Mouse (Mus musculus) B cell, adult 2 months (primary cell): ENCODE measurements at regions not wholly inside any gene's neighbourhood (a gene's known extent, or its start where the extent isn't known, plus 50 kb on each side); places are given as distances from the start of the nearest gene placed in this dataset.
"Not testable (repeated sequence)": the region's sequence is repeated elsewhere in the genome, so short reads cannot be mapped to it uniquely, and the experiment has no call there.

Source experiments
- DNase-seq, 2 experiments: peaks; one replicate each; pipeline ENCODE4 v3.0.0; 2022

GRCm38 (mm10) chr16:29927276-29927675, 136.9 kb upstream of the Hes1 start:
- not testable (repeated sequence) for DNase-seq

GRCm38 (mm10) chr16:29928291-29928690, 135.9 kb upstream of the Hes1 start:
- DNase-seq: no peak

- no peak for DNase-seq
Observed at GRCm38 (mm10) chr16:29931746-29932351, 132.3 kb upstream of the Hes1 start.

DNA sequence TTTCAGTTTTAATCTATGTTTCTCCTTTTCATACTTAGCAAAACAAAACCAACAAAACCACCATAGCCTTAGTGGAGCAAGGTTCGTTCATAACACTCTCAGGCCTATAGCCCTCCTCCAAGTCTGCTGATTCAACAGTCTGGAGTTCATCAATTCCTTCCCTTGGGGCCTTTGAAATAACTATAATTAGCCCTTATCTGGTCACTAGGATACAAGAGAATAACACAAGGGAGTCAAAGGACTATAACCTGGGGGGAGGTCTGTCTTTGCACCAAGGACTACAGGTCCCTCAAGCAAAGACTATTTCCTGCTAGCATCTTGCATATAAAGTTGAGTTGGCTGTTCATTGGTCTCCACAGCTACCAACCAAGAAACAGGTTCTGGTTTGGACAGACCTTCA, 129.5 kb upstream of the Hes1 start:
- no peak for DNase-seq

- no peak for DNase-seq
Observed at GRCm38 (mm10) chr16:29938700-29939099, 125.5 kb upstream of the Hes1 start.

- DNase-seq: no peak
Observed at GRCm38 (mm10) chr16:29939331-29939850, 124.8 kb upstream of the Hes1 start.

DNA sequence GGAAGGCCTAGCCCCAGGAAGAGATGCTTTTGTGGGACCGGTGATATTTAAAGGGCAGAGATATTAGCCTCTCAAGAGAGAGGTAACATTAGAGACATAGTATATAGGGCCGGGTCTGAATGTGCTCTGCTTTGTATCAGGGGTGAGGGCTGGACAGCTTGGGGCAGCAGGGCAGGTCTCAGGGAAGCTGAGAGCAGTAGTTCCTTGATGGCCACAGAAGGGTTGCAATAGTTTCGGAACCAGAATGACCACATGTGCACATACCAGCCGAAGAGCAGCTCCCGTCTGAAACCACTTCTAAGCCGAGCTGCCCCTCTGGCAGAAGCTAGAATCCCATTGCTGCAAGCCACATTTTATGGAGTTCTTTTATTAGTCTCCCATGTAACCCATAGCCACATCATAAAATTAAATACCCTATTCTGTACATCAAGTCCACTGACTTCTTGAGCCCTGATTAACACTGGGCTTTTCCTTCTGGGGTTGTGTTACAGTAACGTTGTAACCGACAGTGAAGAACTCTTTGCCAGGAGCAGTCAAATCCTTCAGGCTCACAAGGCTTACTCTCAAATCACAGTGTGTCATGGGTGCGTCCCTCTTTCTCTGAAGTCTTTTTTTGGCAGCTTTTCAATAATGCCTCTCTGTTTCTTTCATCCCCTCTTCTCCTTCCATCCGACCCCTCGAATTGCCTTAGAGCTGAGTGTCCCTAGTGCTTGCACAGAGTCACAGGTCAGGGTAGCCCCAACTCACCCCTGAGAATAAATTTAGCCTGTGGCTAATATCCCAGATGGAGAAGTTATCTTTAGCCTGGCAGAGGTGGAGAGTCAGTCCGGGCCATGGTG, 124.1 kb upstream of the Hes1 start:
- DNase-seq: no peak

DNA sequence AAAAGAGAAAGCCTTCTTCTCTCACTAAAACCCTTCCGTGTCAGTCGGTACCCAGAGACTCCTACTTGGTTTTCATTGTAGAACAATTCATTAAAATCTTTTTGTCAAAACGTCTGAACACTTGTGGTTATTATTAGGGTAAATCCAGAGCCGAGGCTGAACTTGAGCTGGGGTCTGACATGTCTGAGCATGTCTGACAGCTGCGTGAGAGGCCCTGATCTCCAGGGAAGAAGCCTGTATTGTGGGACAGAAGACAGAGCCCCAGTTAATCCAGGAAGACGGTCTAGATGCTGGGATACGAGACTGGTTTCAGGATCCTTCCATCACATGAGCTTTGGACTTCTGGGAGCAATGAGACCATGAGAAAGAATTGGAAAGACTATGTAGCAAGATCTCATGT, 122.1 kb upstream of the Hes1 start:
- DNase-seq: no peak

DNA sequence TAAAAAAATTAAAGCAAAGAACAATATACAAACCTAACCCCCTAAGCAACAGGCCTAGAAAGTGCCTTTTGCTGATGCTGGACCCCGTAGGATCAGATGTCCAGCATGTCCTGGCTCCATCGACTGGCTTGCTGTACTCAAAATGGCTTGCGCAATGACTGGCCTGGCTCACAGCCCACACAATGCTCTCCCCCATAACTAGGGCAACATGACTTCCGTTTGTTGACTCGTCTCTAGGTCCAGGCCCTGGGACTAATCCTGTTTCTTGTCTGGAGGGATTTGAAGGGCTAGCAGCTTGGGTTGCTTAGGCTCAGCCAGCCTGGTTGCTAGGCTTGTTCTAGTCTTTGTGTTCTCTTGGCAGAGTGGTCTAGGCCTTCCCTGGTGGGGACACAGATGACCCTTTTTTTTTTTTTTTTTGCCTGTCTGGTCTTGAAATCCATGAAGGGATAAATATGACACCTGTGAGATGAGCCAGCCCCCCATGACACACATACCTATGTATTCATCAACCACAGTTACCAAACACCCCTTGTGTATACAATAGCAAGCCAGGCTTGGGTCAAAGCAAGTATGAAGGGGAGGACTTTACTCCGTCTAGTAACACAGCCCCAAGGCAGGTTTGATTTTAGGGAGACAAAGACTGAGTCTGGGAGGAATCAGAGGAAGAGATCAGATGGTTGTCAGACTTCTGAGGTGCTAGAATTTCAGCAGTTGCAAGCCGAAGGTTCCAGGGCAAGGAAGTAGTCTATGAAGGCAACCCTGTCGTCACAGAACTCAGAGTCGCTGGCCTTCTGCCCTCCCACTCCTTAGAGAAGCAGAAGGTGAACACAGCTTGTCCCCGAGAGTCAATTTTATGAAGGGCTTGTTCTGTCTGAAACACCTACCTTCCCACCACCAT, 120.0 kb upstream of the Hes1 start:
- DNase-seq: no peak

DNA sequence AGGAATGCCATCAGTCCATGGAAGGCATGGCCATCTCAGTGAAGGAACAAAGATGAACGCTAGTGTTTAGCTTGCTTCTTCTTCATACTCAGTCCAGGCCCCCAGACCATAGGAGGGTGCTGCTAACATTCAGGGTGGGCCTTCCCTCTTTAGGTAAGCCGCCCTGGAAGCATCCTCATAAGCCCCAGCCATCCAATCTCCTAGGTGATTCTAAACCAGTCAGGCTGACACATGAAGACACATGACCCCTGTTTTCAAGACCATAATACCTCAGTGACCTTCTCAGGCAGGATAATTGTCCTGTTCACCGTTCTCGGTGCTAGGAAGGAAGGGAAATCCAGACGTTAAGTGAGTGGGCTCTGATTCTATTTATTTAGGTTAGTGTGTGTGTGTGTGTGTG, 119.2 kb upstream of the Hes1 start:
- no peak for DNase-seq

DNA sequence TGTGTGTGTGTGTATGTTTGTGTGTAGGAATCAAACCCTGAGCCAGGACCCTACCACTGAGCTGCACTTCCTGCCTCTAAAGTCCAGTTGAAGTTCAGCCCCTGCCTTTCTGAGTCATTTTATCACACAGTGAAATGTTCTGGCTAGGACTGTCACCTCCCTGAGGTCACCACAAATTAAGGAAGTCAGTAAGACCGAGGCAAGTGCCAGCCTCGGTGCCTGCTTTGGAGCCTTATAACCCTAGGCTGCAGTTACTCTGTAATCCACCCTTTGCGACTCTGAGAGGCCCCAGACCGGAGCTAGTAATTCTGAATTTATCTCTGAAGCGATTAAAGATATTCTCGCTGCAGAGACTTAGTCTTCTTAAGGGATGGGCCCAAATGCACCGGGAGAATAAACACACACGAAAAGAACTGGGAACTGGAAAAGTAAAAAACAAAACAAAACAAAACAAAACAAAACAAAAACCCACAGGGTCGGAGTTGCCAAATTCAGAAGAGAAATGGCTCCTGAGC, 118.8 kb upstream of the Hes1 start:
- peak; percentile 55 to 57 for DNase-seq

GRCm38 (mm10) chr16:29945891-29946598, 118.1 kb upstream of the Hes1 start:
- DNase-seq: peak; percentile 24 to 30

DNA sequence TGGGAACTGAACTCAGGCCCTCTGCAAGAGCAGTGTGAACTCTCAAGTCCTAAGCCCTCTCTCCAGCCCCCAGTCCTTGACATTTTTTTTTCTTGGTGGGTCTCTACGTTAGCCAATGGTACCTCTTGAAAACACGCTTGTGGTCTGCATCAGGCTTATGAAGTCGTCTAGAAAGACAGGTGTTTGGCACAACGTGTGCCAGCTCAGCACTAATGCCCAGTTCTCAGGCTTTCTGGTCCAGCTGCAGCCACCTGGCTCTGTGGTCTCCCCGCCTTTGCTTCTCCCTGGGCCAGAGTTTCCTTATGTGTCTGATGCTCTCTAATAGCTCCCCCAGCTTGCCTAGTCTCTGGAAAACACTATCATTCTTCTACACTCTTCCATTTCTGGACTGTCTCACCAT, 117.2 kb upstream of the Hes1 start:
- DNase-seq: no peak

- DNase-seq: peak; percentile 26 to 31
Observed at GRCm38 (mm10) chr16:29947670-29948069, 116.5 kb upstream of the Hes1 start.

DNA sequence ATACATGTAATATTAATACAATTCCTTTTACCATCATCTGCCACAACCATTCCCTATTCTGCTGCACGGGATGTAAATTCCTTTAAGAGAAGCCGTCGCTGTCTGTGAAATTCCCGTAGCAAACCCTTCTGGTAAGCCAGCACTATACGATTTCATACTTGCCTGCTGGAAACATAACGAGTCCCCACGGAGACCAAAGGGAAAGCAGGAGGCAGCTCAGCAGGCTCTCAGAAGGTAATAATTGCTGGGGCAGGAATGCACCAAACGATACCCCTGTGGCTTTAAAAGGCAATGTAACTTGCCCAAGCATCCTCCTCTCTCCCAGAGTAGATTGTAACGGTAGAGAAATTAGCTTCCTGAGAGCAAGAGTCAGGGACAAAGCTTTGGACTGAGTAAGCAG, 114.0 kb upstream of the Hes1 start:
- no peak for DNase-seq

DNA sequence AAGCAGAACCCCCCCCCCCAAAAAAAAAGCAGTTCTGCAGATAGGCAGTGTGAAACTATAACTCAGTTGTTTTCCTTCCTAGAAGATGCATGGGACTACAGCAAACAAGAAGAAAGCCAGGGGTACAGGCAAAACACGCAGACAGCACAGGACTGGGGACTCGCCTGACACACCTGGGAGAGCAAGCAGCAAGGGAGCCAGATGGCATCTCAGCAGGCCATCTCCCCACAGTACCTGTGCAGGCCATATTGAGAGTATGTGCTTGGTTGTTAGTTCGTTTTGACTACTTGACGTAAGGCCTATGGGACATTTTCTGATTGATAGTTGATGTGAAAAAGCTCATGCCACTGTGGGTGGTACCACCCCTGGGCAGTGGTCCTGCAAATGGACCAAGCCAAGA, 113.4 kb upstream of the Hes1 start:
- no peak for DNase-seq

GRCm38 (mm10) chr16:29954700-29955099, 109.5 kb upstream of the Hes1 start:
- DNase-seq: no peak

GRCm38 (mm10) chr16:29956904-29957303, 107.3 kb upstream of the Hes1 start:
- DNase-seq: no peak

GRCm38 (mm10) chr16:29959939-29960637, 104.1 kb upstream of the Hes1 start:
- no peak for DNase-seq

DNA sequence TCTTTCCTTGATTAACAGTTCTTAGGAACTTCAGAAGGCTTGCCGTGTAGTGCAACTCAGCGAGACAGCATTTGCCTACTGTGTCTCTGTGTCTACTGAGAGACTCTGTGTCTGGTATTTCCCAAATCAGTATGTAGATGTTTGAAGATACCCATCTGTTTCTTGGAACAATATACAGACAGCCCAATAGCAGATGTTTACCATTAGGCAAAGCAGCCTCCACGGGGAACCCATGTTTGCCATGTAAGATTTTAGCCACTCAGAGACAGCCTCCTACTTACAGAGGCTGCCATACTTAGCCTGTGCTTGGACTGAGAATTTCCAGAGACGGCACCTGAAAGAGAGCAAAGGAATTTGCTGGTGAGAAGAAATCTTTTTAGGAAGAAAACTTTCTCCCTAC, 100.9 kb upstream of the Hes1 start:
- DNase-seq: no peak

DNA sequence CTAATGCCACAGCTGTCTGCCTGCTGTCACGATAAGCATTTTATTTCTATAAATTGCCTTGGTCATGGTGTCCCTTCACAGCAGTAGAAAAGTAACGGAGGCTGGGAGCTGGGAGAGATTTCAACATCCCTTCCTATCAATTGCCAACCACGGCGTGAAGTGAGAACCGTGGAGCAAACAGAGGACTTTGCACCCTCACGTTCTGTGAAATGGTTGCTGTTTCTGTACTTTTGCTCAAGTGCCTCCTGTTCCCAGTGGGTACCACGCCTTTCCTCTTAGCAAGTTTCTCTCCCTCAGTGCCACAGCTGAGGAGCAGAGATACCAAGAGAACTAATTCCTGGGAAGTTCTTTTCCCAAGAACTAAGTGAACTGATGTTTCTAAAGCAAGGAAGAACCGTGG, 99.6 kb upstream of the Hes1 start:
- DNase-seq: no peak

DNA sequence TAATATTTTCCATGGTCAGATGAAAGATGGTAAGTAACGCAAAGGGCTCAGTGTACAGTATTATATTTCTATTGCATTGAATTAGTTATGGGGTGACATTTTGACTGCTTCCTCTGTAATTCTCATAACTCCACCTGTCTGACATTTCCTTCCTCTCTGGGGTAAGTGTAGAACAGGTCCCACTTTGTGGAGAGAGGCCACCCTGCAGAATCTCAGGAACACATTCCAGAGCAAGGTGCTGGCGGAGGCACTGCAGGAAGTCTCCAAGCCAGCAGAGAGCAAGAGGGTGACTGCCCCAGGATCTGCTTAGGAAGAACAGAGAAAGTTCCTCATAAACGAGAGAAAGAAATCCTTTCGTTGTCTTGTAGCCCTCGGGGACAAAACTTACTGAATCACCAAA, 95.4 kb upstream of the Hes1 start:
- DNase-seq: no peak
